Mouse (Mus musculus): Measurements from ENCODE around the gene Lhx8.

GRCm38 (mm10) chr3:154334806-154335205 is 4.3 kb upstream of the Lhx8 start:
- TF ChIP-seq CTCF (IDR thresholded peaks at IDR 0.05; ENCODE audit: extremely low read depth, insufficient read depth, low read length) (no peak), POLR2A (IDR thresholded peaks at IDR 0.05; ENCODE audit: extremely low read depth, insufficient read depth, low read length) (no peak)

Measured in cortical plate, adult 2 months (tissue).